23 mouse cellular contexts compared by ENCODE assay signal in the genomic region with DNA sequence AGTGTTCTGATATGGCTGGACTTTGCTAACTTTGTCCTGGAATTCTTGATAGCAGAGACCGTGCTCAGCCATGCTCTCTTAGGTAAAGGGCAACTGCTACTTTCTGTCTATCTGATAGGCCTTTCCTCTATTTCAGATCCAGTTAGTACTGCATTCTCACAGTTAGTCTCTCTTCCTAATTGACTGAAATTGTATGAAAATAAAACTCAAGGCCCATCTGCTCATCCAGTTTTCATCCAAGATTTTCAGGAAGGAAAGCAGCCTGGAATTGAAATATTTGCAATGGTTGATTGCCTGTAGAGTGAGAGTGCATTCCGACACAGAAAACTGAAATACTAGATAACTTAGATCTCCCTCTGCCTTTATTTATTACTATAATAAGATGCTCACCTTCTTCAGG.
DNase-seq lines count a peak whose midpoint lies in the region; ATAC-seq and TF ChIP-seq lines count a peak whose summit lies in the region.
"Had no signal": no experiment of that assay in that cellular context is flagged by ENCODE, and none has a peak within 500 bp of the region (broad histone marks: within the 10 kb centered on the region; RNA-seq: fewer than 3 reads in every experiment).

No protein-coding gene starts in this region.

- no peaks in the 10 kb centered on the region for H3K4me1 ChIP-seq in forebrain, postnatal 0 days (ENCODE audit: insufficient read depth)
- no peaks in the 10 kb centered on the region for H3K4me1 ChIP-seq in forebrain, embryonic 15.5 days
- H3K4me1 ChIP-seq: embryonic facial prominence, embryonic 12.5 days; embryonic facial prominence, embryonic 15.5 days; hindbrain, embryonic 12.5 days; hindbrain, embryonic 15.5 days had no signal

- 66% methylated on average over 2 of the region's 2 CpGs for WGBS in forebrain, postnatal 0 days
- WGBS in forebrain, embryonic 15.5 days = 79% methylated on average over 2 of the region's 2 CpGs

- TF ChIP-seq CTCF in forebrain, postnatal 0 days (IDR thresholded peaks at IDR 0.05; ENCODE audit: low read depth) = no peak

- H3K4me2 ChIP-seq in forebrain, postnatal 0 days (ENCODE audit: low read depth) = no peak overlapping the region
- H3K4me2 ChIP-seq in forebrain, embryonic 15.5 days (replicated peaks) = no peak overlapping the region
- H3K4me2 ChIP-seq: embryonic facial prominence, embryonic 12.5 days; embryonic facial prominence, embryonic 15.5 days; heart, embryonic 11.5 days; hindbrain, embryonic 12.5 days; hindbrain, embryonic 15.5 days had no signal

- H3K27ac ChIP-seq in forebrain, postnatal 0 days (ENCODE audit: low read depth, low read length) = no peak overlapping the region
- no peak overlapping the region for H3K27ac ChIP-seq in forebrain, embryonic 15.5 days (replicated peaks)
- H3K27ac ChIP-seq: embryonic facial prominence, embryonic 12.5 days; embryonic facial prominence, embryonic 15.5 days; gastrocnemius, adult 2 months; hindbrain, embryonic 12.5 days; hindbrain, embryonic 15.5 days had no signal

- H3K4me3 ChIP-seq in forebrain, postnatal 0 days (ENCODE audit: low read depth, low read length) = no peak overlapping the region
- no peak overlapping the region for H3K4me3 ChIP-seq in forebrain, embryonic 15.5 days
- H3K4me3 ChIP-seq: embryonic facial prominence, embryonic 12.5 days; embryonic facial prominence, embryonic 15.5 days; gastrocnemius, adult 2 months; hindbrain, embryonic 12.5 days; hindbrain, embryonic 15.5 days had no signal

- peak; percentile 63 for DNase-seq in forebrain, postnatal 0 days
- DNase-seq in layer of hippocampus, adult 9-11 months = peak; percentile 3
- DNase-seq in layer of hippocampus, adult 9-10 months (ENCODE audit: low spot score) = no peak
- DNase-seq in telencephalon, adult 2 months (ENCODE audit: low read depth, low spot score) = peak; percentile 13
- DNase-seq in thymus, postnatal 0 days (ENCODE audit: low spot score) = no peak
- DNase-seq: adrenal gland, postnatal 10 days; adrenal gland, postnatal 36 days; B cell, adult 2 months; cerebellum, adult 9-11 months; cerebellum, postnatal 25 days; gastrocnemius, adult 2 months; gastrocnemius, postnatal 14 days; heart, adult 11 months had no signal

- H3K27me3 ChIP-seq in forebrain, postnatal 0 days (ENCODE audit: insufficient read depth, low read length) = no peaks in the 10 kb centered on the region
- H3K27me3 ChIP-seq in forebrain, embryonic 15.5 days = no peaks in the 10 kb centered on the region
- H3K27me3 ChIP-seq: CH12.LX; embryonic facial prominence, embryonic 12.5 days; embryonic facial prominence, embryonic 15.5 days; hindbrain, embryonic 12.5 days; hindbrain, embryonic 15.5 days; Patski had no signal

- no peak overlapping the region for H3K9ac ChIP-seq in forebrain, postnatal 0 days
- no peak overlapping the region for H3K9ac ChIP-seq in forebrain, embryonic 15.5 days (replicated peaks)
- H3K9ac ChIP-seq: embryonic facial prominence, embryonic 12.5 days; embryonic facial prominence, embryonic 15.5 days; hindbrain, embryonic 12.5 days; hindbrain, embryonic 15.5 days had no signal

- peak; percentile 66 for ATAC-seq in forebrain, postnatal 0 days
- no peak for ATAC-seq in forebrain, embryonic 15.5 days (replicated peaks)
- ATAC-seq: intestine, postnatal 0 days; Patski had no signal

- no peaks in the 10 kb centered on the region for H3K36me3 ChIP-seq in forebrain, postnatal 0 days (ENCODE audit: insufficient read depth)
- no peaks in the 10 kb centered on the region for H3K36me3 ChIP-seq in forebrain, embryonic 15.5 days
- H3K36me3 ChIP-seq: embryonic facial prominence, embryonic 12.5 days; embryonic facial prominence, embryonic 15.5 days; G1E; hindbrain, embryonic 12.5 days; hindbrain, embryonic 15.5 days had no signal

- no peaks in the 10 kb centered on the region for H3K9me3 ChIP-seq in forebrain, postnatal 0 days (ENCODE audit: low read length)
- H3K9me3 ChIP-seq in forebrain, embryonic 15.5 days = no peaks in the 10 kb centered on the region
- H3K9me3 ChIP-seq: embryonic facial prominence, embryonic 12.5 days; embryonic facial prominence, embryonic 15.5 days; G1E; hindbrain, embryonic 12.5 days; hindbrain, embryonic 15.5 days had no signal

Comparison
In these comparisons a context has a peak if more than half of its experiments do, and no peak if none do; other contexts are left out.
1. DNase-seq: peak in forebrain, postnatal 0 days (single experiment), layer of hippocampus, adult 9-11 months (single experiment) and telencephalon, adult 2 months (single experiment); none in layer of hippocampus, adult 9-10 months (single experiment) and thymus, postnatal 0 days (single experiment).